Mouse (Mus musculus) frontal cortex, postnatal 36 days (tissue): ENCODE measurements around the gene Pi4k2a.

Experiments
- DNase-seq, 2 experiments: peaks; one replicate each; pipeline ENCODE4 v3.0.0; 2022; ENCODE audit warnings: low spot score in 2 of 2

Pi4k2a gene

GRCm38 (mm10) chr19:42135070-42135469 lies 44.8 kb downstream of the Pi4k2a start:
- DNase-seq: no peak

- no peak for DNase-seq
Measured at GRCm38 (mm10) chr19:42136126-42136525, 45.9 kb downstream of the Pi4k2a start.

- DNase-seq: no peak
Measured at GRCm38 (mm10) chr19:42137167-42137672, 47.0 kb downstream of the Pi4k2a start.

- no peak for DNase-seq
Measured at GRCm38 (mm10) chr19:42138517-42139285, 48.4 kb downstream of the Pi4k2a start.

GRCm38 (mm10) chr19:42139724-42140517 lies 49.7 kb downstream of the Pi4k2a start:
- no peak for DNase-seq

- DNase-seq: no peak
Measured at GRCm38 (mm10) chr19:42141998-42142397, 51.7 kb downstream of the Pi4k2a start.

- DNase-seq: no peak
Measured at GRCm38 (mm10) chr19:42142757-42143156, 52.5 kb downstream of the Pi4k2a start.

- no peak for DNase-seq
Measured at GRCm38 (mm10) chr19:42144067-42144466, 53.8 kb downstream of the Pi4k2a start.

GRCm38 (mm10) chr19:42144541-42145167 lies 54.4 kb downstream of the Pi4k2a start:
- DNase-seq: peak; percentile 86 to 92

- DNase-seq: no peak
Measured at GRCm38 (mm10) chr19:42145210-42145609, 54.9 kb downstream of the Pi4k2a start.

GRCm38 (mm10) chr19:42145731-42146130 lies 55.5 kb downstream of the Pi4k2a start:
- no peak for DNase-seq

- DNase-seq: no peak
Measured at GRCm38 (mm10) chr19:42146276-42147010, 56.2 kb downstream of the Pi4k2a start.

GRCm38 (mm10) chr19:42147170-42147768 lies 57.0 kb downstream of the Pi4k2a start, which contains the start of gene Marveld1:
Gene Marveld1, plus strand, starts transcription at chr19:42147400.
- peak; percentile 34 to 60 for DNase-seq

- DNase-seq: peak; percentile 70 to 72
Measured at GRCm38 (mm10) chr19:42147769-42148568, 57.7 kb downstream of the Pi4k2a start.

GRCm38 (mm10) chr19:42148569-42148860 lies 58.2 kb downstream of the Pi4k2a start:
- DNase-seq: no peak

GRCm38 (mm10) chr19:42151990-42152389 lies 61.7 kb downstream of the Pi4k2a start:
- peak; percentile 89 to 92 for DNase-seq

- no peak for DNase-seq
Measured at GRCm38 (mm10) chr19:42157493-42158237, 67.4 kb downstream of the Pi4k2a start.

GRCm38 (mm10) chr19:42158246-42159017 lies 68.2 kb downstream of the Pi4k2a start:
- no peak for DNase-seq

GRCm38 (mm10) chr19:42163764-42164163 lies 73.5 kb downstream of the Pi4k2a start, which contains the start of gene Zfyve27:
Gene Zfyve27, plus strand, starts transcription at chr19:42163951.
- DNase-seq: no peak
